Mouse (Mus musculus): Measurements from ENCODE around the gene Mpp3. TPM values are rescaled to one million over a fixed set of nuclear protein-coding genes. Genes with fewer than 3 reads are reported as not detected.

Gene Mpp3
- polyA plus RNA-seq, 2 experiments = 4.9 to 15.7 TPM

- Histone ChIP-seq H3K36me3 (ENCODE audit: control insufficient read depth, insufficient read depth, low read length) (peaks cover 3% of the 10 kb centered on the region), H3K27ac (replicated peaks; ENCODE audit: low read depth, low read length) (no peak overlapping the region), H3K4me3 (replicated peaks; ENCODE audit: low read length) (no peak overlapping the region), H3K4me1 (ENCODE audit: control insufficient read depth, insufficient read depth, low read length) (0 out of 2 replicates have a peak, but pooled peaks cover 4% of the 10 kb centered on the region), H3K27me3 (ENCODE audit: control insufficient read depth, insufficient read depth, low read length) (no peaks in the 10 kb centered on the region), H3K9ac (ENCODE audit: low read depth, low read length, severe bottlenecking) (no peak overlapping the region), H3K9me3 (ENCODE audit: control insufficient read depth, low read length) (no peaks in the 10 kb centered on the region), H3K4me2 (replicated peaks; ENCODE audit: low read depth, low read length, severe bottlenecking) (no peak overlapping the region)
- 31% methylated on average over 2 of the region's 2 CpGs for WGBS
- no peak for DNase-seq (ENCODE audit: low spot score)
- no peak for ATAC-seq (ENCODE audit: low FRiP score, low read depth)
- no peak for TF ChIP-seq POLR2A (IDR thresholded peaks at IDR 0.05; ENCODE audit: borderline replicate concordance, extremely low read depth, insufficient read depth, insufficient read length)
Observed at GRCm38 (mm10) chr11:102068969-102069368, 40.7 kb upstream of the Mpp3 start.

- DNase-seq (ENCODE audit: low spot score) = no peak
- H3K27ac ChIP-seq (replicated peaks; ENCODE audit: low read depth, low read length) = no peak overlapping the region
- no peak overlapping the region for H3K4me3 ChIP-seq (replicated peaks; ENCODE audit: low read length)
- ATAC-seq (ENCODE audit: low FRiP score, low read depth) = no peak
- H3K36me3 ChIP-seq (ENCODE audit: control insufficient read depth, insufficient read depth, low read length) = peaks cover 19% of the 10 kb centered on the region
- no peak for TF ChIP-seq POLR2A (IDR thresholded peaks at IDR 0.05; ENCODE audit: borderline replicate concordance, extremely low read depth, insufficient read depth, insufficient read length)
- H3K4me1 ChIP-seq (ENCODE audit: control insufficient read depth, insufficient read depth, low read length) = no peaks in the 10 kb centered on the region
- WGBS = 69% methylated on average over 12 of the region's 13 CpGs
- no peak overlapping the region for H3K9ac ChIP-seq (ENCODE audit: low read depth, low read length, severe bottlenecking)
- no peaks in the 10 kb centered on the region for H3K9me3 ChIP-seq (ENCODE audit: control insufficient read depth, low read length)
- no peaks in the 10 kb centered on the region for H3K27me3 ChIP-seq (ENCODE audit: control insufficient read depth, insufficient read depth, low read length)
- H3K4me2 ChIP-seq (replicated peaks; ENCODE audit: low read depth, low read length, severe bottlenecking) = no peak overlapping the region
Observed at GRCm38 (mm10) chr11:102063076-102063475, 34.8 kb upstream of the Mpp3 start.

GRCm38 (mm10) chr11:102061941-102062473, 33.7 kb upstream of the Mpp3 start:
- H3K27ac ChIP-seq (replicated peaks; ENCODE audit: low read depth, low read length) = no peak overlapping the region
- WGBS = 32% methylated on average over 15 of the region's 16 CpGs
- H3K4me2 ChIP-seq (replicated peaks; ENCODE audit: low read depth, low read length, severe bottlenecking) = no peak overlapping the region
- H3K36me3 ChIP-seq (ENCODE audit: control insufficient read depth, insufficient read depth, low read length) = peaks cover 19% of the 10 kb centered on the region
- no peak for TF ChIP-seq POLR2A (IDR thresholded peaks at IDR 0.05; ENCODE audit: borderline replicate concordance, extremely low read depth, insufficient read depth, insufficient read length)
- H3K4me1 ChIP-seq (ENCODE audit: control insufficient read depth, insufficient read depth, low read length) = no peaks in the 10 kb centered on the region
- no peak overlapping the region for H3K9ac ChIP-seq (ENCODE audit: low read depth, low read length, severe bottlenecking)
- H3K9me3 ChIP-seq (ENCODE audit: control insufficient read depth, low read length) = no peaks in the 10 kb centered on the region
- ATAC-seq (ENCODE audit: low FRiP score, low read depth) = no peak
- no peaks in the 10 kb centered on the region for H3K27me3 ChIP-seq (ENCODE audit: control insufficient read depth, insufficient read depth, low read length)
- H3K4me3 ChIP-seq (replicated peaks; ENCODE audit: low read length) = no peak overlapping the region
- DNase-seq (ENCODE audit: low spot score) = no peak

GRCm38 (mm10) chr11:102061236-102061940, 33.1 kb upstream of the Mpp3 start:
- Histone ChIP-seq H3K27me3 (ENCODE audit: control insufficient read depth, insufficient read depth, low read length) (no peaks in the 10 kb centered on the region), H3K9ac (ENCODE audit: low read depth, low read length, severe bottlenecking) (0 out of 2 replicates have a peak overlapping the region, but pooled peaks have one; percentile 41), H3K27ac (replicated peaks; ENCODE audit: low read depth, low read length) (no peak overlapping the region), H3K4me3 (replicated peaks; ENCODE audit: low read length) (peak overlapping the region; percentile 42), H3K9me3 (ENCODE audit: control insufficient read depth, low read length) (no peaks in the 10 kb centered on the region), H3K36me3 (ENCODE audit: control insufficient read depth, insufficient read depth, low read length) (peaks cover 19% of the 10 kb centered on the region), H3K4me2 (replicated peaks; ENCODE audit: low read depth, low read length, severe bottlenecking) (peak overlapping the region; percentile 85), H3K4me1 (ENCODE audit: control insufficient read depth, insufficient read depth, low read length) (no peaks in the 10 kb centered on the region)
- ATAC-seq (ENCODE audit: low FRiP score, low read depth) (peak; percentile 80), DNase-seq (ENCODE audit: low spot score) (peak; percentile 63)
- TF ChIP-seq POLR2A (IDR thresholded peaks at IDR 0.05; ENCODE audit: borderline replicate concordance, extremely low read depth, insufficient read depth, insufficient read length) = peak; percentile 21; the same call in 1 of the 2 replicates
- 4% methylated on average over 23 of the region's 23 CpGs for WGBS

- H3K9ac ChIP-seq (ENCODE audit: low read depth, low read length, severe bottlenecking) = no peak overlapping the region
- H3K4me3 ChIP-seq (replicated peaks; ENCODE audit: low read length) = no peak overlapping the region
- no peak overlapping the region for H3K4me2 ChIP-seq (replicated peaks; ENCODE audit: low read depth, low read length, severe bottlenecking)
- no peak overlapping the region for H3K27ac ChIP-seq (replicated peaks; ENCODE audit: low read depth, low read length)
- H3K9me3 ChIP-seq (ENCODE audit: control insufficient read depth, low read length) = no peaks in the 10 kb centered on the region
- 21% methylated on average over 9 of the region's 9 CpGs for WGBS
- ATAC-seq (ENCODE audit: low FRiP score, low read depth) = no peak
- H3K4me1 ChIP-seq (ENCODE audit: control insufficient read depth, insufficient read depth, low read length) = no peaks in the 10 kb centered on the region
- TF ChIP-seq POLR2A (IDR thresholded peaks at IDR 0.05; ENCODE audit: borderline replicate concordance, extremely low read depth, insufficient read depth, insufficient read length) = no peak
- no peaks in the 10 kb centered on the region for H3K27me3 ChIP-seq (ENCODE audit: control insufficient read depth, insufficient read depth, low read length)
- H3K36me3 ChIP-seq (ENCODE audit: control insufficient read depth, insufficient read depth, low read length) = peaks cover under 1% of the 10 kb centered on the region; the same call in 1 of the 2 replicates
- DNase-seq (ENCODE audit: low spot score) = peak; percentile 61
Observed at GRCm38 (mm10) chr11:102053847-102054246, 25.6 kb upstream of the Mpp3 start.
